Mouse (Mus musculus) frontal cortex, postnatal 14 days (tissue): ENCODE data around the gene Rnf19b.

Source experiments
- DNase-seq, 2 experiments: peaks; one replicate each; pipeline ENCODE4 v3.0.0; 2022; ENCODE audit warnings: low spot score in 2 of 2

Rnf19b gene

GRCm38 (mm10) chr4:129058207-129059092 is at the start of gene Rnf19b:
Gene Rnf19b (plus strand): TSS chr4:129058271.
- peak in 1 of 2 experiments; percentile 28 for DNase-seq

- DNase-seq: no peak
Observed at GRCm38 (mm10) chr4:129008672-129009071, 49.4 kb upstream of the Rnf19b start.

GRCm38 (mm10) chr4:129009521-129009920 is 48.5 kb upstream of the Rnf19b start:
- DNase-seq: no peak

DNA sequence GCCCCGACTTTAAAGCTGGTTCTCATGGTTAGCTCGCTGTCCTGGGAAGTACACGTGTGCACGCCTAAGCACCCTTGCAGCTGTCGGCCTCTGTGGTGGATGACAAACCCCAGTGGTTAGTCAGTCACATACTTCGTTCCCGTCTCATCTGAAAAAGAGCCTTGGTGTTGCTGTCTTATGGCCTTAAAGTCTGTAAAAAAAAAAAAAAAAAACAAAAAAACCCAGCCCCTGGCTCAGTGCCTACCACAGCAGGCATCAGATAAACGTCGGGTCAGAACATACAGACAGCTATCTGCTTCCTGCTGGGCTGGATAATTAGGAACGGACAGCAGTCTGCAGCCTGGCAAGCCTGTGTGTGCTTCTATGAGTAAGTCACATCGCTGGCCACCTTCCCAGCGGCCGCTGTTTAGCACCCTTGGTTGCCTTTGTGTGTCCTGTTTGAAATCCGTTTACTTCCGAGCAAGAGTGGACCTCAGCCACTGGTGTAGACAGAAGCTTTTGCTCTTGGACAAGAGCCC is 46.4 kb upstream of the Rnf19b start:
- DNase-seq: no peak

GRCm38 (mm10) chr4:129013151-129013864 is 44.8 kb upstream of the Rnf19b start:
- no peak for DNase-seq

- no peak for DNase-seq
Observed at GRCm38 (mm10) chr4:129016329-129016728, 41.7 kb upstream of the Rnf19b start.

DNA sequence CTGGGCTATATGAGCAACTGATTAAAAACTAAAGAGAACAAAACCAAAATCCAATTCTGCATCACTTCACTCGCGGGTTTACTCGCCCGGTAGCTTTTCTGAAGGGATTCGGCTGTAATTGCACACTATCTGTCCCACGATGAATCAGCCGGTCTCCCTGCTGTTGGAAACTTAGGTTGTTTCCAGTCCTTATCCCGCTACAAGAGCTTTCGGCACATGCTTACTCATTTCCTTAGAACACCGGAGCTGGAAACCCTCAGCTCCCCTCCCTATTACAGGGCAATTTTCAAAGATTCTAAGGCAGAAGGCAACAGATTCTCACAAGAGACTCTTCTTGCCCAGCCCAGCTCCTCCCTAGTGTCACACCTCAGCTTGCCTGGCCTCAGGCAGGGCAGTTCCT is 40.9 kb upstream of the Rnf19b start:
- no peak for DNase-seq

DNA sequence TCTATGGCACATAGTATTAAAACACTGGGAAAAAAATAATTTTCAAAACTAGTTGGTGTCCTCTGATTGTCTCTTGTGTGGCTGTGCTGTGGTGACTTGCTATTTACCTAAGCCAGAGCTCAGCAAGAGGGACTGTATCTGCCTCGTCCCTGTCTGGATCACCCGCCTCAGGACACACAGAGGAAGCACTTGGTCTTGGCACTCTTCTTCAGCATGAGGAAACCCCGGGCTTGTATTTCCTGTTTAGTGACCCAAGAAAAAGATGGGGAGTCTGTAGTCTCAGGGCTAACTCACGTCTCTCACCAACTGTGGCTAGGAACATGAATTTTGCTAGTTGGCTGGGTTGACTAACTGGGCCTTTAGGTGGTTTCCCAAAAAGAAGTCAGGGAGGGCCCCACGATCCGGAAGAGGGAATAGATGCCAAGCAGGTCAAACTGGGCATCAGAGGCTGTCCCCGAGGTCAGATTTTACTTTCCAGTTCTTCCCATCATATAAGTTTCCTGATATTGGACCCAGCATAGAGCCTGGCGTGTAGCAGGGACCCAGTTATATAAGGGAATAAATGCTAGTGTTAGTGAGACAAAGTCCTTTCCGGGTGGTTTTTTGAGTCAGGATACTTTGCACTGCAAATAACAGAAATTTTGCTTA is 39.2 kb upstream of the Rnf19b start:
- DNase-seq: no peak

DNA sequence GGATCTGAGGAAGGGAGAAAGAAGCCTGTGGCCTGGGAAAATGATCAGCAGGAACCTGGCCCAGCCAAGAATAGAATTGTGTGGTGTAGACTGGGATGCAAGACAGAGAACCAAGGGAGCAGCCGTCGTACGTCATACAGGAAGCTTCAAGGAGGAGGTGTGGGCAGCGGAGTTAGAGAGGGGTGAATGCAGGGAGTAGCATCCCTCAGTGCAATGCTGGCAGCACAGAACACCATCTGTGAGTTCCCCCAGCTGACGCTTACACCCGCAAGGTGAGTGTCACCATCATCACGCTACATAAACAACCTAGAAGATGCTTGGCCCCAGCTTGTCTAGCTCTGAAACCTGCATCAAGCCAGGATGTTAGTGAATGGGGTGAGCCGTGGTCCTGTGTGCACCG is 38.3 kb upstream of the Rnf19b start:
- no peak for DNase-seq

DNA sequence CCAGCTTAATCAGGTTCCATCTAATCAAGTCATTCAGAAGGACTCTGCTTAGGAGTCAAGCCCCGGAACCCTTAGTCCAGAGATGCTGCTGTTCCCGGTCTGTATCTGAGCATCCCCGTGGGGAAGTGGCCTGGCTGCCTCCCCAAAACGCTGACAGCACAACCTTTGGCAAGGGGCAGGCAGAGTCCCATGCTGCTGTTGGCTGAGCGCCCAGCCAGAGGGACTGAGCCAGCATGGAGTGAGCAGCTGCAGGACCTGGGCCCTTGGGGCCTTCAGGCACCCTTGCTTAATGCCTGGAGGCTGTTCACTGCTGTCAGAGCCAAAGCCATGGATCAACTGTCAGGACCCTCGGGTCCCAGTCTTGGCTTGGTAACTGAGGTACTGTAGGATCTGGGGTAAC is 37.6 kb upstream of the Rnf19b start:
- peak; percentile 63 to 68 for DNase-seq

DNA sequence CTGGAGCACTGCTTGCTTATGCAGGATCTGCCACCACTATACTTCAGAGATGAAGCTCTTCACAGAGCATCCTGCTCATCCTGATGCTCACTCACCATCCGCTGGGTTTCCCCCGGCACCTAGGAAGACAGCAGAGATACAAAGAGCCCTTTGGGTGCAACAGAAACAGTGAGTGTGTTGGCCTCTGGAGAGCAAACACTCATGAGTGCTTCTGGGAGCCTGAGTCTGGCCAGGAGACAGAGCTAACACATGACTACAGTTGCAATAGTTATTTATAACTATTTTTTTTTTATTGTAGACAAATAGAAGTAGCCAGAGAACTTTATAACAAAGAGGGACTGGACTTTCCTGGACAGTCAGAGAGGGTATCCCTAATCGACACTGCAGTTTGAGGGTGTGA is 36.6 kb upstream of the Rnf19b start:
- DNase-seq: no peak

DNA sequence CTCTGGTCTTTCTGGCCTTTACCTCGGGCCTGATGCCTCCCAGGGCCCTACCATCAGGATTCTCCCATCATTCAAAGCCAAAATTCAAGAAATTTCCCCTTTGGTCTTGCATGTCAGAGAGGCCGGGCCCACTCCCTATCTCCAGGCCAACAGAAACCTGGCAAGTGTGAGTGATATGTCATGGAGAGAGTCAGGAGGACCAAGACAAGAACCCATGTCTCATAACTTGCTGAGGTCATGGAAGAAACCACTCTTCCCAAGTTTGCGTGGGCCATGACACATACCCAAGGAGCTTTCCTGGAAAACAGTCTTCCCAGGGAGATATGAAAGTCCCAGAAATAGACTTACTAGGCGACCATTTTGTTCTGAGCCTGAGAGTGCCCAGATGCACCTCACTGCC is 36.2 kb upstream of the Rnf19b start:
- no peak for DNase-seq

DNA sequence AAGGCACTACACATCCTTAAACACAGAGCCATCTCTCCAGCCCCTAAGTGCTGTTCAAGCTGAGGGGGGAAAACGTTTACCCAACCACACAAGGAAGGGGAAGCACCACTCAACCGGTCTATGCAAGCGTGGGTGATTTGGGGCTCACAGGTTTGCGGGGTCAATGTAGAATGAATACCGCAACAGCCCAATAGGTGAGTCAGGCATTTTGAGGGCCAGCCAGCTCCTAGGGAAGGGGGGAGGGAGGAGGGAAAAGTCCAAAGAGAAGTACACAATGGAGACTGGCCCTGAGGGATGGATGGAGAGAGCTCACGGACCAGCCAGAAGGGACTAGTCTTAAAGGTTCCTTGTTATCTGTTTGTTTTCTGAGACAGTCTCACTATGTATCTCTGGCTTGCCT is 34.2 kb upstream of the Rnf19b start:
- DNase-seq: no peak

GRCm38 (mm10) chr4:129024775-129025174 is 33.3 kb upstream of the Rnf19b start:
- DNase-seq: no peak

DNA sequence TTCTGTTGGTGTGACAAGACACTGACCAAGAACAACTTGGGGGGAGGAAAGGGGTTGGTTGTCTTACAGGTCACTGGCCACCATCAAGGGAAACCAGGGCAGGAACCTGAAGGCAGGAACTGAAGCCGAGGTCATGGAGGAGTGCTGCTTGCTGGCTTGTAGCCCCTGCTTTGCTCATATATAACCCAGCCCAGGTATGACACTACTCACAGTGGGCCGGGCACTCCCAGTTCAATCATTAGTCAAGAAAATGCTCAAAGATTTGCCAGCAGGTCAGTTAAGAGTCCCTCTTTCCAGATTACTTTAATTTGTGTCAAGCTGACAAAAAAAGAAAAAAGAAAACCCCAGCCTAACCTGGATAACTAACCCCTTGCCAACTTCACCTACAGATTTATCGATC is 32.4 kb upstream of the Rnf19b start:
- DNase-seq: no peak

- DNase-seq: no peak
Observed at GRCm38 (mm10) chr4:129030746-129031145, 27.3 kb upstream of the Rnf19b start.

- no peak for DNase-seq
Observed at GRCm38 (mm10) chr4:129031408-129031965, 26.6 kb upstream of the Rnf19b start.

GRCm38 (mm10) chr4:129032133-129032962 is 25.7 kb upstream of the Rnf19b start:
- no peak for DNase-seq

GRCm38 (mm10) chr4:129032963-129033951 is 24.8 kb upstream of the Rnf19b start:
- DNase-seq: peak in 1 of 2 experiments; percentile 28

GRCm38 (mm10) chr4:129034224-129034623 is 23.8 kb upstream of the Rnf19b start:
- DNase-seq: no peak
